Mouse (Mus musculus) limb, embryonic 14.5 days (tissue): ENCODE measurements around the gene Cobl. TPM values are rescaled to one million over a fixed set of nuclear protein-coding genes. Genes with fewer than 3 reads are reported as not detected.

Experiments used
- ATAC-seq: fragments of 200-750 bp; cut with Nextera tagmentation; 2 replicates; pipeline ENCODE4 v1.8.0; 2017; ENCODE audit warnings: low read depth, moderate number of reproducible peaks, moderate TSS enrichment; ENCODE audit not compliant: low FRiP score
- DNase-seq: peaks from one replicate; pipeline ENCODE4 v3.0.0-alpha.2; 2015; ENCODE audit warnings: low spot score
- H3K27ac ChIP-seq: fragments of 300-500 bp; sonication (generic); replicated peaks from 2 replicates; pipeline ENCODE4 v1.5.1; 2014; ENCODE audit warnings: low read depth, mild to moderate bottlenecking, low read length, moderate library complexity, mixed read lengths
- H3K27me3 ChIP-seq: fragments of 300-500 bp; sonication (generic); 2 replicates; pipeline ENCODE4 v1.6.1; 2014; ENCODE audit warnings: low read length, mixed read lengths; ENCODE audit not compliant: control insufficient read depth, insufficient read depth
- H3K36me3 ChIP-seq: fragments of 300-500 bp; sonication (generic); 2 replicates; pipeline ENCODE4 v1.6.1; 2014; ENCODE audit warnings: mild to moderate bottlenecking, low read length, moderate library complexity, mixed read lengths; ENCODE audit not compliant: control insufficient read depth, insufficient read depth
- H3K4me1 ChIP-seq: fragments of 300-500 bp; sonication (generic); 2 replicates; pipeline ENCODE4 v1.6.1; 2014; ENCODE audit warnings: antibody characterized with exemption, low read length, mixed read lengths; ENCODE audit not compliant: control insufficient read depth, insufficient read depth
- H3K4me2 ChIP-seq: fragments of 300-500 bp; sonication (generic); replicated peaks from 2 replicates; pipeline ENCODE4 v1.6.1; 2014; ENCODE audit warnings: low read depth, mild to moderate bottlenecking, low read length, moderate library complexity; ENCODE audit not compliant: severe bottlenecking
- H3K4me3 ChIP-seq: fragments of 300-500 bp; sonication (generic); replicated peaks from 2 replicates; pipeline ENCODE4 v1.5.1; 2014; ENCODE audit warnings: low read length
- H3K9ac ChIP-seq: fragments of 300-500 bp; sonication (generic); 2 replicates; pipeline ENCODE4 v1.6.1; 2014; ENCODE audit warnings: mild to moderate bottlenecking, low read depth, low read length, moderate library complexity; ENCODE audit not compliant: severe bottlenecking
- H3K9me3 ChIP-seq: fragments of 300-500 bp; sonication (generic); 2 replicates; pipeline ENCODE4 v1.6.1; 2016; ENCODE audit warnings: low read length; ENCODE audit not compliant: control insufficient read depth
- POLR2A ChIP-seq: fragments of 200-500 bp; IDR thresholded peaks from 2 replicates; pipeline ENCODE4 v1.8.0; 2012; ENCODE audit warnings: inconsistent platforms, mild to moderate bottlenecking, moderate library complexity, borderline replicate concordance; ENCODE audit not compliant: insufficient read depth, insufficient read length; ENCODE audit errors: extremely low read depth
- WGBS: fragments of 180-500 bp; shearing (Covaris S2); extraction: QIAGEN DNeasy Blood & Tissue Kit; methylation state at CpG from one replicate; pipeline ENCODE4 v1.1.7; 2014; 5-methylcytosine and 5-hydroxymethylcytosine counted together
- polyA plus RNA-seq, 2 experiments: library from polyadenylated mRNA; depleted of rRNA in 1 of 2; stranded (reverse) in 1 of 2; unstranded in 1 of 2; fragments of >200 nt; fragmentation: Nextera tagmentation in 1 of 2; extraction: Ambion mirVana in 1 of 2; gene quantifications; 2 replicates each; pipeline versions ENCODE4 v1.2.1 to v1.2.3; 2012 to 2014

Cobl gene
- polyA plus RNA-seq, 2 experiments, result 22.2 to 31.3 TPM

- no peak overlapping the region for H3K4me3 ChIP-seq
- no peaks in the 10 kb centered on the region for H3K27me3 ChIP-seq
- H3K27ac ChIP-seq, result no peak overlapping the region
- no peak overlapping the region for H3K4me2 ChIP-seq
- ATAC-seq (no peak), DNase-seq (peak; percentile 60)
- 77% methylated on average over 6 of the region's 6 CpGs for WGBS
- no peaks in the 10 kb centered on the region for H3K36me3 ChIP-seq
- no peaks in the 10 kb centered on the region for H3K9me3 ChIP-seq
- TF ChIP-seq POLR2A, result no peak
- H3K9ac ChIP-seq, result no peak overlapping the region
- no peaks in the 10 kb centered on the region for H3K4me1 ChIP-seq
These were observed 150.3 kb downstream of the Cobl start for GRCm38 (mm10) chr11:12314278-12315043.

DNA sequence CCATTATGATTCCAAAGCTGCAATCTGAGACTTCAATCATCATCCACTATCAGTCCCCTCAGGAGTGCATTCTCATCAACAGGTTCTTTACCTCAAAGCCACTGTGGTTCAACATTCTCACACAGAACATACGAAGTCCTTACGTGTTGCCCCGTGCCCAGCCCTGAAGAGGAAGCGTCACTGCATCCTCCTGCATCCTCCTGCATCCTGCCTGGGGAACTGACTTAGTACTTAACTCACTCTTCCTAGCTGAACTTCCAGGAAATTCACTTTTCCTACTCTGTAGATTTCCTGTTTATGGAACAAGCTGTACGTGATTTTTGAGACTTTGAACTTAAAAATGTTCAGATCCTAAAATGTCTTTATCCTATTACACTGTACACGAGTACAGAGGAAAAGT, 153.3 kb downstream of the Cobl start:
- no peak for ATAC-seq
- 80% methylated on average over 6 of the region's 6 CpGs for WGBS
- H3K4me2 ChIP-seq, result no peak overlapping the region
- no peaks in the 10 kb centered on the region for H3K4me1 ChIP-seq
- TF ChIP-seq POLR2A, result no peak
- no peak overlapping the region for H3K27ac ChIP-seq
- no peak overlapping the region for H3K9ac ChIP-seq
- no peaks in the 10 kb centered on the region for H3K27me3 ChIP-seq
- no peaks in the 10 kb centered on the region for H3K36me3 ChIP-seq
- H3K4me3 ChIP-seq, result no peak overlapping the region
- DNase-seq, result no peak
- no peaks in the 10 kb centered on the region for H3K9me3 ChIP-seq

DNA sequence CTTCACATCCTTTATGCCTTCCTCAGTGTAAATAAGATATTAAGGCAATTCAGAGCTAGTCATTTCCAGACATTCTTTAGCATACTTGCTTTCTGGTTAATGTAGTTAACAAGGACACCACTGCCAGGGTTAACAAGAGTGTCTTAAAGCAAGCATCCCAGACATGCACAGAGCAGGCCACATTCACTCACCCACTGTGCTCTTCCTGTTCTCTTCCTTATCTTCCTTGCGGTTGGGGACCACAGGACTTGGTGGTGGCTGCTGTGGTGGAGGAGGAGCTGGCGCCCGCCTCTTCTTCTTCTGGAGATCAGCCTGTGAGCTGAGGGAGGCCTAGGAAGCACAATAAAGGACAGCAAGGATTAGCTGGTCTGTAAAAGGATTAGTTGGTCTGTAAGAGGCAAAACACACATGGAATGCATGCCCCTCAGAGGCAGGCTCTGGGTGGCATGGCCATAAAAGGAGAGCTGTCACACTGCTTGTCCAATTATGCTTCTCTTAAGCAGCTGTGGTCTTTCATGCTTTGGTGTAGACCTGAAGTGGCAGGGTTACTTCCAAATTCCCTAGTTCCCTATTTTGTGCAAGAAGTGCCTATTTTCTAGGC, 155.2 kb downstream of the Cobl start:
- Histone ChIP-seq H3K9me3 (no peaks in the 10 kb centered on the region), H3K36me3 (no peaks in the 10 kb centered on the region), H3K4me2 (no peak overlapping the region), H3K4me3 (no peak overlapping the region), H3K9ac (no peak overlapping the region), H3K27me3 (no peaks in the 10 kb centered on the region), H3K4me1 (no peaks in the 10 kb centered on the region), H3K27ac (no peak overlapping the region)
- TF ChIP-seq POLR2A, result no peak
- 62% methylated on average over 3 of the region's 3 CpGs for WGBS
- DNase-seq (no peak), ATAC-seq (no peak)

DNA sequence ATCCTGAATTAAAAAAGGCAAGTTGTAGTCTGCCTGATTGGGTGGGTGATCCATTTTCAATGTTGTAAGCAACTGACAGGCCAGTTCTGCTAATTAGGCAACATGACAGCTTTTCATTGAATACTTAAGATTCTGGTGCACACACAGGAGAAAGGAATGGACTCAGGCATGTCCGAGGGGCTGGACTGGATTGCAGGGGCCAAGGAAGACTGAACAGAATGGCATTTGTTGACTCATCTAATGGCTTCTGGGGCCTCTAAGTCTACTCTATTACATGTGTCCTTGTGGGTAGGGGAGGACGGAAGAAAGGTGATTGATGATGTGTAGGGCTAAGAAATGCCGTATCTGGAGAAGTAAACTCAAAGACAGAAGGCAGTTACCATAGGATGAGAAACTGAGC, 159.9 kb downstream of the Cobl start:
- 67% methylated on average over 3 of the region's 3 CpGs for WGBS
- no peak overlapping the region for H3K9ac ChIP-seq
- H3K9me3 ChIP-seq, result no peaks in the 10 kb centered on the region
- no peak for DNase-seq
- H3K27ac ChIP-seq, result no peak overlapping the region
- ATAC-seq, result no peak
- H3K4me1 ChIP-seq, result no peaks in the 10 kb centered on the region
- no peak for TF ChIP-seq POLR2A
- no peak overlapping the region for H3K4me3 ChIP-seq
- H3K36me3 ChIP-seq, result no peaks in the 10 kb centered on the region
- H3K27me3 ChIP-seq, result no peaks in the 10 kb centered on the region
- no peak overlapping the region for H3K4me2 ChIP-seq

GRCm38 (mm10) chr11:12299701-12300446, 164.9 kb downstream of the Cobl start:
- Histone ChIP-seq H3K36me3 (no peaks in the 10 kb centered on the region), H3K27ac (no peak overlapping the region), H3K4me1 (no peaks in the 10 kb centered on the region), H3K9ac (no peak overlapping the region), H3K4me3 (no peak overlapping the region), H3K9me3 (no peaks in the 10 kb centered on the region), H3K27me3 (no peaks in the 10 kb centered on the region), H3K4me2 (no peak overlapping the region)
- ATAC-seq (peak; percentile 23; the same call in 1 of the 2 replicates), DNase-seq (no peak)
- 25% methylated on average over 5 of the region's 5 CpGs for WGBS
- no peak for TF ChIP-seq POLR2A
